Mouse (Mus musculus): ENCODE results near the gene Gm16223. TPM values are rescaled to one million over a fixed set of nuclear protein-coding genes. Genes with fewer than 3 reads are reported as not detected.

Gene Gm16223
- total and polyA plus RNA-seq, 3 experiments, result not detected

DNA sequence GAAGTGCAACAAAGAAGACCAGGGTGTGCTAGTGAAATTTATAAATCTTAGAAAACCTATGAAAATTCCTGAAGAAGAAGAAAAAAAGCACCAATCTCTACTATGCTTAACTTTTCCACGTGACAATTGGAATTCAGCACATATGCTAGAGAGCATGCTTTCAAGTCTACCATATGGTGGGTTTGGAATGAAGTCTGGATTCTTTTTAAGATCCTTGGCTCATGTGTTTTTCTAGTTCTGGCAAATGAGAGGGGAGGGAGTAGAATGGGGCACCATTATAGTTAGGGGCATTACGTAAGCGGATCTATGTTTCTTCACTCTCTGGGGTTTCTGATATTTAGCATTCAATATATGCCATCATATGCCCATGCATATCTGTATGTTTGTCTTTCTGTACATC lies 182.6 kb downstream of the Gm16223 start:
- no peaks in the 10 kb centered on the region for H3K4me1 ChIP-seq (ENCODE audit: control insufficient read depth in 1 of 2, insufficient read depth in 2 of 2, low read length in 2 of 2)
- no peak for TF ChIP-seq KAT2A (conservative IDR thresholded peaks at IDR 0.05; ENCODE audit: low read depth, low read length)
- TF ChIP-seq BHLHE40 (IDR thresholded peaks at IDR 0.05; ENCODE audit: borderline replicate concordance, low read depth, low read length), result no peak
- no peak for TF ChIP-seq HCFC1 (IDR thresholded peaks at IDR 0.05; ENCODE audit: low read depth, low read length)
- TF ChIP-seq CTCF (IDR thresholded peaks at IDR 0.05 in 2 of 3, conservative IDR thresholded peaks at IDR 0.05 in 1 of 3; ENCODE audit: control insufficient read depth in 1 of 3, insufficient read depth in 1 of 3, low read depth in 2 of 3, low read length in 3 of 3, poor library complexity in 1 of 3, severe bottlenecking in 1 of 3), result no peak
- no peak for TF ChIP-seq CHD1 (IDR thresholded peaks at IDR 0.05; ENCODE audit: low read depth, low read length)
- TF ChIP-seq POLR2AphosphoS5 (IDR thresholded peaks at IDR 0.05; ENCODE audit: borderline replicate concordance, low read depth, low read length), result no peak
- TF ChIP-seq GATA1 (IDR thresholded peaks at IDR 0.05; ENCODE audit: low read depth, low read length), result no peak
- no peaks in the 10 kb centered on the region for H3K27me3 ChIP-seq (ENCODE audit: control insufficient read depth in 1 of 2, insufficient read depth in 2 of 2, low read length in 2 of 2)
- H3K27ac ChIP-seq (ENCODE audit: control insufficient read depth, low read depth, low read length), result no peak overlapping the region
- no peak overlapping the region for H3K9ac ChIP-seq (ENCODE audit: control insufficient read depth, low read depth, low read length, poor library complexity, severe bottlenecking)
- no peaks in the 10 kb centered on the region for H3K79me2 ChIP-seq (ENCODE audit: control insufficient read depth, insufficient read depth, low read length, poor library complexity)
- no peak overlapping the region for H3K4me3 ChIP-seq (ENCODE audit: control insufficient read depth in 1 of 2, insufficient read depth in 1 of 2, low read depth in 2 of 2, low read length in 2 of 2)
- no peak for DNase-seq (ENCODE audit: low read depth, low spot score)
- H3K9me3 ChIP-seq (replicated peaks; ENCODE audit: insufficient read depth, low read length), result no peaks in the 10 kb centered on the region
- no peaks in the 10 kb centered on the region for H3K36me3 ChIP-seq (ENCODE audit: control insufficient read depth in 1 of 2, insufficient read depth in 2 of 2, low read length in 2 of 2)

Other genes with a start within 250 kb of the Gm16223 start
- 20.7 and 23.8 TPM in 2 replicates for gene Bod1l, start 223.6 kb upstream of the Gm16223 start, total RNA-seq (2012; rRNA removed)
- 100 to 1,000 TPM in 1 of 2 experiments, 10 to 100 TPM in 1; 23.8 to 472 TPM for gene Bod1l, start 223.6 kb upstream of the Gm16223 start, polyA plus RNA-seq (2012; ENCODE audit: insufficient read depth in 1 of 2, insufficient read length in 2 of 2, low read depth in 1 of 2, low replicate concordance in 2 of 2, missing spikeins in 1 of 2)

Measured in MEL (cell line).